Mouse (Mus musculus) intestine, postnatal 0 days (tissue): ENCODE measurements around the gene Ubqln4. TPM values are rescaled to one million over a fixed set of nuclear protein-coding genes. Genes with fewer than 3 reads are reported as not detected.
"Not testable (repeated sequence)": the region's sequence is repeated elsewhere in the genome, so short reads cannot be mapped to it uniquely, and the experiment has no call there.

ENCODE experiments used
- ATAC-seq: fragments of 200-750 bp; cut with Nextera tagmentation; 2 replicates; pipeline ENCODE4 v1.8.0; 2017; ENCODE audit warnings: mild to moderate bottlenecking, moderate TSS enrichment, moderate library complexity
- H3K27ac ChIP-seq: fragments of 300-500 bp; sonication (generic); 2 replicates; pipeline ENCODE4 v1.5.1; 2014; ENCODE audit warnings: mild to moderate bottlenecking, low read depth, low read length, moderate library complexity
- H3K27me3 ChIP-seq: fragments of 300-500 bp; sonication (generic); replicated peaks from 2 replicates; pipeline ENCODE4 v1.6.1; 2014; ENCODE audit warnings: low read length, mixed read lengths; ENCODE audit not compliant: control insufficient read depth, insufficient read depth
- H3K36me3 ChIP-seq: fragments of 300-500 bp; sonication (generic); 2 replicates; pipeline ENCODE4 v1.6.1; 2014; ENCODE audit warnings: mild to moderate bottlenecking, moderate library complexity; ENCODE audit not compliant: control insufficient read depth, insufficient read depth
- H3K4me1 ChIP-seq: fragments of 300-500 bp; sonication (generic); replicated peaks from 2 replicates; pipeline ENCODE4 v1.6.1; 2014; ENCODE audit warnings: antibody characterized with exemption, low read length, mixed read lengths; ENCODE audit not compliant: control insufficient read depth, insufficient read depth
- H3K4me2 ChIP-seq: fragments of 300-500 bp; sonication (generic); replicated peaks from 2 replicates; pipeline ENCODE4 v1.6.1; 2014; ENCODE audit warnings: low read depth, mild to moderate bottlenecking, moderate library complexity
- H3K4me3 ChIP-seq: fragments of 300-500 bp; sonication (generic); 2 replicates; pipeline ENCODE4 v1.5.1; 2014; ENCODE audit warnings: low read depth, low read length
- H3K9ac ChIP-seq: fragments of 300-500 bp; sonication (generic); 2 replicates; pipeline ENCODE4 v1.6.1; 2014; ENCODE audit warnings: mild to moderate bottlenecking, low read depth, low read length
- H3K9me3 ChIP-seq: fragments of 300-500 bp; sonication (generic); 2 replicates; pipeline ENCODE4 v1.6.1; 2016; ENCODE audit warnings: mixed run types; ENCODE audit not compliant: control insufficient read depth
- CTCF ChIP-seq: sonication (generic); IDR thresholded peaks from 2 replicates; pipeline ENCODE4 v1.5.1; 2016; ENCODE audit warnings: low read depth, mild to moderate bottlenecking, control low read depth, antibody characterized with exemption, moderate library complexity
- WGBS: fragments of 180-500 bp; shearing (Covaris S2); extraction: QIAGEN DNeasy Blood & Tissue Kit; methylation state at CpG from one replicate; pipeline ENCODE4 v1.1.7; 2014; 5-methylcytosine and 5-hydroxymethylcytosine counted together
- polyA plus RNA-seq: library from polyadenylated mRNA; unstranded; fragments of >200 nt; fragmentation: Nextera tagmentation; extraction: Ambion mirVana; gene quantifications from 2 replicates; pipeline ENCODE4 v1.2.1, GENCODE M21; 2015

Gene Ubqln4
- polyA plus RNA-seq, 1 experiment from 2014 or later: 17.3 TPM

GRCm38 (mm10) chr3:88602466-88602865 lies 48.9 kb downstream of the Ubqln4 start:
- Histone ChIP-seq H3K4me1 (no peaks in the 10 kb centered on the region), H3K36me3 (no peaks in the 10 kb centered on the region), H3K4me3 (no peak overlapping the region), H3K9me3 (no peaks in the 10 kb centered on the region), H3K27ac (no peak overlapping the region), H3K4me2 (no peak overlapping the region), H3K27me3 (no peaks in the 10 kb centered on the region), H3K9ac (no peak overlapping the region)
- 79% methylated on average over 4 of the region's 4 CpGs for WGBS
- TF ChIP-seq CTCF: no peak
- no peak for ATAC-seq

DNA sequence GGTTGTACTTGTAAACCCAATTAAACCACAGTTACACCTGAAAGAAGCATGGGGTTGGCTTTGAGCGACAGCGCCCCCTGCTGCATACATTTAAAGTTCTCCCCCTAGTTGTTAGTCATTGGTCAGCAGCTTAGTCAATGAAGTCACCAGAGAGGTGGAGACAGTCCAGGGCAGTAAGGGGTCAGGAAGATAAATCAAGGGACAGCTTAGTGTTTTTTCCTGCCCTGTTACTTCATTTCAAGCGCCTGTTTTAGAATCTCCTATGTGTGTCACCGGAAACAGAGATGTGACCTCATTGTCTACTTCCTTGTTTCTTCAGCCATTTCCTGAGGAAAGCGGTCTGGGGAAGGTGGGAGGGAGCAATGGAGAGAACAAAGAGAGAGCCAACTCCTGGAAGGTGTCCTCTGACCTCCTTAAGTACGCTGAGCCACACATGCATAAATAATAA lies 50.2 kb downstream of the Ubqln4 start:
- no peak overlapping the region for H3K4me3 ChIP-seq
- peak; percentile 59 for ATAC-seq
- WGBS: 26% methylated on average over 6 of the region's 6 CpGs
- H3K27me3 ChIP-seq: no peaks in the 10 kb centered on the region
- peak; percentile 92 for TF ChIP-seq CTCF
- no peak overlapping the region for H3K9ac ChIP-seq
- no peak overlapping the region for H3K4me2 ChIP-seq
- no peaks in the 10 kb centered on the region for H3K9me3 ChIP-seq
- H3K27ac ChIP-seq: no peak overlapping the region
- H3K36me3 ChIP-seq: no peaks in the 10 kb centered on the region
- H3K4me1 ChIP-seq: no peaks in the 10 kb centered on the region

GRCm38 (mm10) chr3:88604863-88605262 lies 51.3 kb downstream of the Ubqln4 start:
- no peak for ATAC-seq
- Histone ChIP-seq H3K27ac (no peak overlapping the region), H3K4me2 (no peak overlapping the region), H3K4me3 (no peak overlapping the region), H3K27me3 (no peaks in the 10 kb centered on the region), H3K9me3 (no peaks in the 10 kb centered on the region), H3K4me1 (no peaks in the 10 kb centered on the region), H3K36me3 (no peaks in the 10 kb centered on the region), H3K9ac (no peak overlapping the region)
- 81% methylated on average over 7 of the region's 7 CpGs for WGBS
- no peak for TF ChIP-seq CTCF

GRCm38 (mm10) chr3:88605666-88606065 lies 52.1 kb downstream of the Ubqln4 start, which contains the start of gene Arhgef2:
Arhgef2 (plus strand) TSS chr3:88605966.
- H3K27me3 ChIP-seq, H3K9me3 ChIP-seq, H3K4me1 ChIP-seq, H3K27ac ChIP-seq, H3K4me3 ChIP-seq, H3K36me3 ChIP-seq, H3K9ac ChIP-seq, H3K4me2 ChIP-seq, ATAC-seq: not testable (repeated sequence)
- 81% methylated on average over 2 of the region's 2 CpGs for WGBS

DNA sequence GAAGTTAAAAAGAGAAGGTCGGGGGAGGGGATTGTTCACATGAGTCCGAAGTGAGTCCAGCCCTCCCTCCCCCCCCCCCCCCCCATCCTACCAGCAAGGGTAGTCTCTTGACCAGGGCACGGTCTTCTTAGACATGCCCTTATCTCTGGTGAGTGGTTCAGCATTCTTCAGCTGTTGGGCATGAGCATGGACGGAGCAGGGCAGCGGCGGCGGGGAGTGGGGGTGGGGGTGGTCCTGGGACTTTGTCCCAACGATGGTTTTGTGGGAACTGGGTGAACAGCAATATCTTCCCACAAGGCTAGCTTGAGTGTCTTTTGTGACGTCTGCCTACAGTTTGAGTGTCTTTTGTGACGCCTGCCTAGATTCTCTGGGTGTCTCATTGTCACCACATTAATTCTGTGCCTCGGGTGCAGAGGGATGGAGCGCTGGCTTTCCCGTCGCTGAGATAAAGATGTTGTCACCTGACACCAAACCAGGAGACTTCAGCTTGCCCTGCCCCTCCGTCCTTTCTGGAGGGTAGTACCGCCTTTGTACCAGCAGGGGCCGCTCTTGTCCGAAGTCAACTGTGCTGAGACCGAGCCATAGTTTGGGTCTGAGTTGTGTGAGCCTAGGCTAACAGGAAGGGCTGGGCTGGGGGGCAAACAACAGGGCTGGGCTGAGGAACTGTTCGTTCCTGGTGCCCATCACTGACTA lies 53.7 kb downstream of the Ubqln4 start:
- Histone ChIP-seq H3K27me3 (no peaks in the 10 kb centered on the region), H3K27ac (no peak overlapping the region), H3K36me3 (no peaks in the 10 kb centered on the region), H3K4me2 (peak overlapping the region; percentile 48), H3K9ac (no peak overlapping the region), H3K9me3 (no peaks in the 10 kb centered on the region), H3K4me3 (no peak overlapping the region), H3K4me1 (no peaks in the 10 kb centered on the region)
- ATAC-seq: peak; percentile 77
- TF ChIP-seq CTCF: peak; percentile 99
- under 1% methylated on average over 20 of the region's 20 CpGs for WGBS

DNA sequence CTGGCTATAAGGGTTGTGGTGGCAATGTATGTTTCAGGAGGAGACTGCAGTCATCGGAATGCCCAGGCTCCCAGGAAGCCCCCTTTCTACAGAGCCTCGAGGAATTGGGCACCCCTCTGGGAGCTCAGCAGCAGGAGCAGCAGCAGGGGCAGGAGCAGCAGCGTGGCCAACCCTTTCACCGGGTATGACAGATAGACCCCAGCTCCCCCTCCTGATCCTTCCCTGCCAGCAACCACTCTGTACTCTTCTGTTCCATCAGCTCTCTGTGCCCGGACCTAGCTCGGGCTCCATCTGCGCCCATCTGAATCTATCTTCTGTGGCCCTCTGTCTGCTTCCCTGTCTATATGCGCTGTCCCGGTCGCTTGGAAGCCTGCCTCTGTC lies 54.2 kb downstream of the Ubqln4 start:
- H3K27me3 ChIP-seq: no peaks in the 10 kb centered on the region
- 39% methylated on average over 10 of the region's 10 CpGs for WGBS
- H3K36me3 ChIP-seq: no peaks in the 10 kb centered on the region
- H3K4me1 ChIP-seq: no peaks in the 10 kb centered on the region
- 0 out of 2 replicates have a peak, but pooled peaks have one; percentile 3 for ATAC-seq
- H3K9me3 ChIP-seq: no peaks in the 10 kb centered on the region
- no peak overlapping the region for H3K27ac ChIP-seq
- no peak overlapping the region for H3K4me3 ChIP-seq
- H3K9ac ChIP-seq: no peak overlapping the region
- peak overlapping the region; percentile 48 for H3K4me2 ChIP-seq
- TF ChIP-seq CTCF: no peak
